Mouse (Mus musculus) myocyte (in vitro differentiated cells): ENCODE measurements at regions not wholly inside any gene's neighbourhood (a gene's known extent, or its start where the extent isn't known, plus 50 kb on each side); places are given as distances from the start of the nearest gene placed in this dataset.
"Not testable (repeated sequence)": the region's sequence is repeated elsewhere in the genome, so short reads cannot be mapped to it uniquely, and the experiment has no call there.

Source experiments
- H3K27me3 ChIP-seq: one replicate; pipeline ENCODE4 v1.6.1; 2011; ENCODE audit not compliant: control insufficient read depth, insufficient read depth, insufficient read length
- H3K36me3 ChIP-seq: one replicate; pipeline ENCODE4 v1.6.1; 2011; ENCODE audit not compliant: control insufficient read depth, insufficient read depth
- H3K4me2 ChIP-seq: one replicate; pipeline ENCODE4 v1.6.1; 2011; ENCODE audit warnings: low read depth, control low read depth
- H3K4me3 ChIP-seq: one replicate; pipeline ENCODE4 v1.5.1; 2011; ENCODE audit warnings: mild to moderate bottlenecking, control low read depth, moderate library complexity
- H3K79me2 ChIP-seq: one replicate; pipeline ENCODE4 v1.6.1; 2011; ENCODE audit not compliant: control insufficient read depth, insufficient read depth
- H3ac ChIP-seq: one replicate; pipeline ENCODE4 v1.6.1; 2011; ENCODE audit not compliant: control insufficient read depth, insufficient read length
- CEBPB ChIP-seq: IDR thresholded peaks from 2 replicates; pipeline ENCODE4 v1.6.1; 2011; ENCODE audit warnings: mild to moderate bottlenecking, moderate library complexity; ENCODE audit not compliant: poor library complexity, insufficient read depth, severe bottlenecking
- E2F4 ChIP-seq: IDR thresholded peaks from one replicate; pipeline ENCODE4 v1.6.1; 2011; ENCODE audit warnings: mild to moderate bottlenecking, control low read depth, moderate library complexity; ENCODE audit not compliant: insufficient read depth
- MAX ChIP-seq: IDR thresholded peaks from one replicate; pipeline ENCODE4 v1.6.1; 2011; ENCODE audit warnings: low read depth, mild to moderate bottlenecking, control low read depth
- MYOD1 ChIP-seq, 3 experiments: IDR thresholded peaks; one replicate each; pipeline ENCODE4 v1.6.1; 2011; ENCODE audit warnings: control low read depth in 2 of 3, low read depth in 2 of 3, mild to moderate bottlenecking in 2 of 3, moderate library complexity in 1 of 3; ENCODE audit not compliant: insufficient read length in 2 of 3, control insufficient read depth in 1 of 3
- MYOG ChIP-seq, 3 experiments: IDR thresholded peaks; one replicate each; pipeline ENCODE4 v1.6.1; 2011; ENCODE audit warnings: control low read depth in 2 of 3, low read depth in 2 of 3, mild to moderate bottlenecking in 2 of 3; ENCODE audit not compliant: insufficient read length in 2 of 3, control insufficient read depth in 1 of 3, insufficient read depth in 1 of 3
- POLR2A ChIP-seq: IDR thresholded peaks from one replicate; pipeline ENCODE4 v1.6.1; 2011; ENCODE audit warnings: low read depth, mild to moderate bottlenecking, control low read depth, moderate library complexity; ENCODE audit not compliant: insufficient read length
- POLR2AphosphoS2 ChIP-seq: IDR thresholded peaks from one replicate; pipeline ENCODE4 v1.6.1; 2011; ENCODE audit warnings: low read depth, control low read depth; ENCODE audit not compliant: insufficient read length
- REST ChIP-seq: IDR thresholded peaks from one replicate; pipeline ENCODE4 v1.6.1; 2011; ENCODE audit warnings: mild to moderate bottlenecking, control low read depth, moderate library complexity; ENCODE audit not compliant: insufficient read depth, insufficient read length
- SRF ChIP-seq: IDR thresholded peaks from one replicate; pipeline ENCODE4 v1.6.1; 2011; ENCODE audit warnings: low read depth; ENCODE audit not compliant: control insufficient read depth, insufficient read length
- TCF12 ChIP-seq: IDR thresholded peaks from one replicate; pipeline ENCODE4 v1.6.1; 2011; ENCODE audit warnings: mild to moderate bottlenecking, control low read depth; ENCODE audit not compliant: poor library complexity, insufficient read depth, severe bottlenecking
- TCF3 ChIP-seq: IDR thresholded peaks from one replicate; pipeline ENCODE4 v1.6.1; 2011; ENCODE audit warnings: low read depth, control low read depth; ENCODE audit not compliant: insufficient read length
- USF1 ChIP-seq: IDR thresholded peaks from one replicate; pipeline ENCODE4 v1.6.1; 2011; ENCODE audit warnings: low read depth, mild to moderate bottlenecking, control low read depth, moderate library complexity

GRCm38 (mm10) chr16:30797006-30797405, 197.5 kb downstream of the Fam43a start:
- Histone ChIP-seq H3K27me3 (no peaks in the 10 kb centered on the region), H3K4me2 (no peak overlapping the region), H3ac (no peak overlapping the region), H3K79me2 (no peaks in the 10 kb centered on the region), H3K36me3 (no peaks in the 10 kb centered on the region), H3K4me3 (no peak overlapping the region)
- TF ChIP-seq SRF (no peak), REST (no peak), USF1 (no peak), CEBPB (no peak), TCF12 (no peak)

DNA sequence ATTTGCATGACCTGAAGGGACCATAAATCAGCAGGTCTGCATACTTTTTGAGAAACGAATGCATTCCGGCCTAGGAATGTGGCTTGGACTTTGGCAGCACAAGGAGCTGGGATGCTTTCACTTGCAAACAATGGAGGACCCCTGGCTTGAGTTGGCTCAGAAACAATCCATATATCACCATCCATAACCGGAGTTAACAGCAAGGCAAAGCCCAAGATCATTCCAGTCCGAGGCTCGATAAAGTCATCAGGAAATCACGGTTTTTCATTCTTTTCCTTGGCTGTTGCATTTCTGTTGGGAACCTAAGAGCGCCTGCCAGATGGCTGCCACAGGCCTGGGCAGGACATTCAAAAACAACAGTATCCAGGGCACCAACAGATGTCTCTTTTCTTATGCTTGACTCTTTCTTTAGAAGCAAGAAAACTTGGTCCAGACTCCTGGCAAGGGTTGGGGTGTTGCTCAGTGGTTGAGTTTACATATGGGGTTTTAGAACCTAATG, 198.5 kb downstream of the Fam43a start:
- Histone ChIP-seq H3K27me3 (no peaks in the 10 kb centered on the region), H3K4me2 (no peak overlapping the region), H3K4me3 (no peak overlapping the region), H3ac (no peak overlapping the region), H3K79me2 (no peaks in the 10 kb centered on the region), H3K36me3 (no peaks in the 10 kb centered on the region)
- no peak for TF ChIP-seq MYOD1 (IDR thresholded peaks at IDR 0.05; ENCODE audit: control insufficient read depth in 1 of 3, insufficient read length in 2 of 3, low read depth in 2 of 3)
- no peak for TF ChIP-seq E2F4
- TF ChIP-seq POLR2A = no peak
- no peak for TF ChIP-seq USF1
- no peak for TF ChIP-seq MYOG (IDR thresholded peaks at IDR 0.05; ENCODE audit: control insufficient read depth in 1 of 3, insufficient read depth in 1 of 3, insufficient read length in 2 of 3, low read depth in 2 of 3)
- TF ChIP-seq TCF12 = no peak
- TF ChIP-seq SRF = no peak
- no peak for TF ChIP-seq TCF3
- TF ChIP-seq POLR2AphosphoS2 = no peak
- TF ChIP-seq REST = no peak
- no peak for TF ChIP-seq CEBPB
- no peak for TF ChIP-seq MAX

- Histone ChIP-seq H3ac (no peak overlapping the region), H3K27me3 (no peaks in the 10 kb centered on the region), H3K4me3 (no peak overlapping the region), H3K36me3 (no peaks in the 10 kb centered on the region), H3K79me2 (no peaks in the 10 kb centered on the region), H3K4me2 (no peak overlapping the region)
- TF ChIP-seq SRF (no peak), CEBPB (no peak), MYOG (IDR thresholded peaks at IDR 0.05; ENCODE audit: control insufficient read depth in 1 of 3, insufficient read depth in 1 of 3, insufficient read length in 2 of 3, low read depth in 2 of 3) (no peak), POLR2A (no peak), MYOD1 (IDR thresholded peaks at IDR 0.05; ENCODE audit: control insufficient read depth in 1 of 3, insufficient read length in 2 of 3, low read depth in 2 of 3) (no peak), MAX (no peak), USF1 (no peak)
These were observed 199.0 kb downstream of the Fam43a start for GRCm38 (mm10) chr16:30798536-30798935.

GRCm38 (mm10) chr16:30799699-30800483, 200.4 kb downstream of the Fam43a start:
- H3K4me3 ChIP-seq = no peak overlapping the region
- no peaks in the 10 kb centered on the region for H3K36me3 ChIP-seq
- H3K27me3 ChIP-seq = no peaks in the 10 kb centered on the region
- no peak for TF ChIP-seq E2F4
- no peak for TF ChIP-seq REST
- TF ChIP-seq POLR2A = no peak
- no peak for TF ChIP-seq CEBPB
- no peak for TF ChIP-seq MYOD1 (IDR thresholded peaks at IDR 0.05; ENCODE audit: control insufficient read depth in 1 of 3, insufficient read length in 2 of 3, low read depth in 2 of 3)
- TF ChIP-seq TCF12 = no peak
- no peak for TF ChIP-seq USF1
- no peak for TF ChIP-seq POLR2AphosphoS2
- TF ChIP-seq TCF3 = no peak
- TF ChIP-seq MYOG (IDR thresholded peaks at IDR 0.05; ENCODE audit: control insufficient read depth in 1 of 3, insufficient read depth in 1 of 3, insufficient read length in 2 of 3, low read depth in 2 of 3) = no peak
- no peak for TF ChIP-seq SRF
- TF ChIP-seq MAX = no peak
- H3K4me2 ChIP-seq = no peak overlapping the region
- H3K79me2 ChIP-seq = no peaks in the 10 kb centered on the region
- H3ac ChIP-seq = no peak overlapping the region

DNA sequence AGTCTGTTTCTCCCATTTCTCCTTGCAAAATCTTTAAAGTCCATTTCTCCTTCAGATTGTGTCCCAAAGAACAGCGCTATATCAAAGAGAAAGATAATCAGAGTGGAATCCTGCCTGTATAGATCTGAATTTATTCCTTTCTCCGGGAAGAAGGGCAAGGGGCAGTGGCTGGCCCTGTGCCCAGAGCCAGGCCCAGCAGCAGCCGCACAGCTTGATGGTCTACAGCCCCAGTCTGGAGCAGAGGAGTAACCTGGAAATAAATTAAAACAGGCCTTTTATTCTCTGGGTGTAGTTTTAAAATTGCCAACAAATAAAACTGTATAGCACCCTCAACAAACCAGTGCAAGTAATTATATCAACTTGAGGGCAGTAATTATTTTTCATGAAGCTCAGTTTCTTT, 204.5 kb downstream of the Fam43a start:
- H3K79me2 ChIP-seq = no peaks in the 10 kb centered on the region
- H3ac ChIP-seq = no peak overlapping the region
- no peak overlapping the region for H3K4me3 ChIP-seq
- H3K27me3 ChIP-seq = peaks cover 12% of the 10 kb centered on the region
- H3K36me3 ChIP-seq = no peaks in the 10 kb centered on the region
- H3K4me2 ChIP-seq = no peak overlapping the region
- no peak for TF ChIP-seq POLR2A
- TF ChIP-seq MYOD1 (IDR thresholded peaks at IDR 0.05; ENCODE audit: control insufficient read depth in 1 of 3, insufficient read length in 2 of 3, low read depth in 2 of 3) = no peak
- no peak for TF ChIP-seq TCF3
- no peak for TF ChIP-seq TCF12

DNA sequence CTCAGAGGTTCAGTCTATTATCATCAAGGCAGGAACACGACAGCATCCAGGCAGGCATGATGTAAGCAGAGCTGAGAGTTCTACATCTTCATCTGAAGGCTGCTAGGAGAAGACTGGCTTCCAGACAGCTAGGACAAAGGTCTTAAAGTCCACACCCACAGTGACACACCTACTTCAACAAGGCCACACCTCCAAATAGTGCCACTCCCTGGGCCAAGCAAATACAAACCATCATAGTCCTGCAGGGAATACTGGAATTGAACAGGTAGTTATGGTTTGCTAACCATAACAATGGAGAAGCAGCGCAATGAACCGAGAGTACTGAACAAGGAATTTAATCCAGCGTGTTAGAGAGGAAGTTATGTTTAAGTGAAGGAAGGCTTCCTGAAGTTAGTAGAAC, 206.7 kb downstream of the Fam43a start:
- not testable (repeated sequence) for H3K79me2 ChIP-seq, H3K4me2 ChIP-seq, H3K36me3 ChIP-seq, H3ac ChIP-seq, H3K4me3 ChIP-seq
- peaks cover 27% of the 10 kb centered on the region for H3K27me3 ChIP-seq
